Mouse (Mus musculus): ENCODE measurements around the gene Adgre5. TPM values are rescaled to one million over a fixed set of nuclear protein-coding genes. Genes with fewer than 3 reads are reported as not detected.

Gene Adgre5
- total and polyA plus RNA-seq, 3 experiments, result 44.6 to 73.9 (median 46.4) TPM

DNA sequence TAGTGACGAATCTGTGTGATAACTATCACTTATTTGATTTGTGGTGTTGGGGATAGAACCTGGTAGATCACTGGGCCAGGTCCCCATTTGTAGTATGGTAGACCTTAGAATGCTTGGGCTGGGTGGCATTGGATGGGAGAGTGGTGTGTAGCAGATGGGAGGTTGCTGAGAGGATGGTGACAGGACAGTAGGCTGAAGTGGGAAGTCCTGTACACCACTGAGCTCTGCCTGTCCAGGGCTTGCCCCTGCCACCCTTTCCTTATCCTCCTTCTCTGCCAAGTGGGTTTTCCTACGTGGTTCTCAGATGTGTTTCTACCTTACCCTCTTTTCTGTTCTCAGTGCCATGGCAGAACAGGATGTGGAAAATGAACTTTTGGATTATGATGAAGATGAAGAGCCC lies 22.1 kb downstream of the Adgre5 start:
- intact Hi-C loops (cut with DNase I), result no loop called here
- no peak overlapping the region for H3K27ac ChIP-seq
- WGBS, result 74% methylated on average over 2 of the region's 2 CpGs
- H3K27me3 ChIP-seq (ENCODE audit: control insufficient read depth, insufficient read depth, low read length), result no peaks in the 10 kb centered on the region
- H3K36me3 ChIP-seq (ENCODE audit: control insufficient read depth, insufficient read depth, low read length), result peaks cover 4% of the 10 kb centered on the region
- peaks cover 12% of the 10 kb centered on the region for H3K4me1 ChIP-seq (ENCODE audit: control insufficient read depth, insufficient read depth, low read length)
- no peak overlapping the region for H3K9ac ChIP-seq (ENCODE audit: low read depth, low read length)
- H3K4me3 ChIP-seq, result no peak overlapping the region
- TF ChIP-seq CTCF (IDR thresholded peaks at IDR 0.05) (no peak), POLR2A (IDR thresholded peaks at IDR 0.05; ENCODE audit: insufficient read depth, low read depth, low read length) (no peak), EP300 (IDR thresholded peaks at IDR 0.05; ENCODE audit: insufficient read depth, low read depth, low read length) (no peak)
- DNase-seq, result no peak
- H3K79me2 ChIP-seq (replicated peaks; ENCODE audit: control insufficient read depth, insufficient read depth, low read length), result peaks cover 5% of the 10 kb centered on the region; the same call in 1 of the 2 replicates

GRCm38 (mm10) chr8:83716563-83716962 lies 24.6 kb downstream of the Adgre5 start:
- intact Hi-C loops (cut with DNase I), result no loop called here
- no peaks in the 10 kb centered on the region for H3K27me3 ChIP-seq (ENCODE audit: control insufficient read depth, insufficient read depth, low read length)
- TF ChIP-seq EP300 (IDR thresholded peaks at IDR 0.05; ENCODE audit: insufficient read depth, low read depth, low read length) (no peak), CTCF (IDR thresholded peaks at IDR 0.05) (no peak), POLR2A (IDR thresholded peaks at IDR 0.05; ENCODE audit: insufficient read depth, low read depth, low read length) (no peak)
- H3K36me3 ChIP-seq (ENCODE audit: control insufficient read depth, insufficient read depth, low read length), result no peaks in the 10 kb centered on the region; the same call in 1 of the 2 replicates
- H3K79me2 ChIP-seq (replicated peaks; ENCODE audit: control insufficient read depth, insufficient read depth, low read length), result peaks cover 5% of the 10 kb centered on the region; the same call in 1 of the 2 replicates
- no peak overlapping the region for H3K27ac ChIP-seq
- peaks cover 5% of the 10 kb centered on the region for H3K4me1 ChIP-seq (ENCODE audit: control insufficient read depth, insufficient read depth, low read length)
- no peak overlapping the region for H3K4me3 ChIP-seq
- 49% methylated on average over 2 of the region's 2 CpGs for WGBS
- no peak overlapping the region for H3K9ac ChIP-seq (ENCODE audit: low read depth, low read length)
- no peak for DNase-seq

- Histone ChIP-seq H3K27me3 (ENCODE audit: control insufficient read depth, insufficient read depth, low read length) (no peaks in the 10 kb centered on the region), H3K27ac (peak overlapping the region; percentile 90), H3K9ac (ENCODE audit: low read depth, low read length) (peak overlapping the region; percentile 85), H3K4me1 (ENCODE audit: control insufficient read depth, insufficient read depth, low read length) (peaks cover 3% of the 10 kb centered on the region; the same call in 1 of the 2 replicates), H3K79me2 (replicated peaks; ENCODE audit: control insufficient read depth, insufficient read depth, low read length) (peaks cover 5% of the 10 kb centered on the region; the same call in 1 of the 2 replicates), H3K36me3 (ENCODE audit: control insufficient read depth, insufficient read depth, low read length) (no peaks in the 10 kb centered on the region; the same call in 1 of the 2 replicates), H3K4me3 (peak overlapping the region; percentile 86)
- WGBS, result under 1% methylated on average over 17 of the region's 17 CpGs
- intact Hi-C loops (cut with DNase I), result no loop called here
- no peak for DNase-seq
- no peak for TF ChIP-seq CTCF (IDR thresholded peaks at IDR 0.05)
- TF ChIP-seq EP300 (IDR thresholded peaks at IDR 0.05; ENCODE audit: insufficient read depth, low read depth, low read length), result no peak
- TF ChIP-seq POLR2A (IDR thresholded peaks at IDR 0.05; ENCODE audit: insufficient read depth, low read depth, low read length), result no peak
Observed at GRCm38 (mm10) chr8:83715771-83716170, 25.4 kb downstream of the Adgre5 start.

GRCm38 (mm10) chr8:83715031-83715690 lies 26.0 kb downstream of the Adgre5 start, which contains the start of gene Ddx39:
Gene Ddx39 (plus strand): TSS chr8:83715177.
- Histone ChIP-seq H3K36me3 (ENCODE audit: control insufficient read depth, insufficient read depth, low read length) (no peaks in the 10 kb centered on the region), H3K27ac (peak within 1 kb of the TSS; percentile 90), H3K9ac (ENCODE audit: low read depth, low read length) (peak within 1 kb of the TSS; percentile 85), H3K4me3 (peak within 1 kb of the TSS; percentile 86), H3K27me3 (ENCODE audit: control insufficient read depth, insufficient read depth, low read length) (no peaks in the 10 kb centered on the region), H3K4me1 (ENCODE audit: control insufficient read depth, insufficient read depth, low read length) (peaks cover 3% of the 10 kb centered on the region; the same call in 1 of the 2 replicates), H3K79me2 (replicated peaks; ENCODE audit: control insufficient read depth, insufficient read depth, low read length) (peaks cover 5% of the 10 kb centered on the region; the same call in 1 of the 2 replicates)
- TF ChIP-seq CTCF (IDR thresholded peaks at IDR 0.05) (no peak), EP300 (IDR thresholded peaks at IDR 0.05; ENCODE audit: insufficient read depth, low read depth, low read length) (peak; percentile 69; the same call in 1 of the 2 replicates), POLR2A (IDR thresholded peaks at IDR 0.05; ENCODE audit: insufficient read depth, low read depth, low read length) (peak; percentile 80)
- peak; percentile 94 to 98 for DNase-seq
- intact Hi-C loops (cut with DNase I), result no loop called here
- WGBS, result under 1% methylated on average over 63 of the region's 63 CpGs

DNA sequence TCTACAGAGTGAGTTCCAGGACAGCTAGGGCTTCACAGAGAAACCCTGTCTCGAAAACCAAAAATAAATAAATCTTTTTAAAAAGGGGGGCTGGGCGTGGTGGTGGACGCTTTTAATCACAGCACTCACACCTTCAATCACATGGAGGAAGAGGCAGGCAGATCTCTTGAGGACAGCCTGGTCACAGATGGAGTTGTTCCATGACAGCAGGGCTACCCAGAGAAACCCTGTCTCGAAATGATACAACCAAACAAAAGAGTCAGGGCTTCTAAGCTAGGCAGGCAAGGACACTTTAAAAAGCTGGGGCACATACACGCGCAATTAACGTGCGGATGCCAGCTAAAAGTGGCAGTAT lies 26.5 kb downstream of the Adgre5 start:
- no peaks in the 10 kb centered on the region for H3K36me3 ChIP-seq (ENCODE audit: control insufficient read depth, insufficient read depth, low read length)
- no peak overlapping the region for H3K9ac ChIP-seq (ENCODE audit: low read depth, low read length)
- WGBS, result 16% methylated on average over 8 of the region's 8 CpGs
- H3K79me2 ChIP-seq (replicated peaks; ENCODE audit: control insufficient read depth, insufficient read depth, low read length), result peaks cover 5% of the 10 kb centered on the region; the same call in 1 of the 2 replicates
- TF ChIP-seq EP300 (IDR thresholded peaks at IDR 0.05; ENCODE audit: insufficient read depth, low read depth, low read length) (no peak), CTCF (IDR thresholded peaks at IDR 0.05) (no peak), POLR2A (IDR thresholded peaks at IDR 0.05; ENCODE audit: insufficient read depth, low read depth, low read length) (no peak)
- DNase-seq, result no peak
- peak overlapping the region; percentile 77 for H3K27ac ChIP-seq
- peak overlapping the region; percentile 86; the same call in 1 of the 2 replicates for H3K4me3 ChIP-seq
- no peaks in the 10 kb centered on the region for H3K27me3 ChIP-seq (ENCODE audit: control insufficient read depth, insufficient read depth, low read length)
- intact Hi-C loops (cut with DNase I), result loop anchor here (1.0 kb wide), 1 partner anchor 15 kb away; the partner anchor contains the start of gene Pkn1
- H3K4me1 ChIP-seq (ENCODE audit: control insufficient read depth, insufficient read depth, low read length), result peaks cover 3% of the 10 kb centered on the region; the same call in 1 of the 2 replicates

DNA sequence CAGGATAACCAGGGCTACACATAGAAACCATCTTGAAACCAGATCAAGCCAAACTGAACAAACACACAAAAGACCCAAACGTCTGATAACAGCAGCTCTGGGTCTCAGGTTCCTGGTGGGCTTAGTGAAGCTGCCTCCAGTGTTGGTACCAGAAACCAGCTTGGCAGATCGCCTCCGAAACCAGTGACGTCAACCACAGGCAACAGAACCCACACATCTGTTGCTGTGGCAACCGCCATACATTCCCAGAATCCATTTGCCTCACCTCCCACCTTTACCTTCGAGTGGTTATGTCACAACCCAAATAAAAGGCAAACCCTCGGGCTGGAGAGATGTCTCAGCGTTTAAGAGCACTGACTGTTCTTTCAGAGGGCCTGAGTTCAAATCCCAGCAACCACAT lies 33.6 kb downstream of the Adgre5 start:
- no peaks in the 10 kb centered on the region for H3K79me2 ChIP-seq (replicated peaks; ENCODE audit: control insufficient read depth, insufficient read depth, low read length)
- H3K9ac ChIP-seq (ENCODE audit: low read depth, low read length), result no peak overlapping the region
- TF ChIP-seq EP300 (IDR thresholded peaks at IDR 0.05; ENCODE audit: insufficient read depth, low read depth, low read length) (no peak), CTCF (IDR thresholded peaks at IDR 0.05) (no peak), POLR2A (IDR thresholded peaks at IDR 0.05; ENCODE audit: insufficient read depth, low read depth, low read length) (no peak)
- DNase-seq, result no peak
- H3K27ac ChIP-seq, result no peak overlapping the region
- no peaks in the 10 kb centered on the region for H3K27me3 ChIP-seq (ENCODE audit: control insufficient read depth, insufficient read depth, low read length)
- H3K4me1 ChIP-seq (ENCODE audit: control insufficient read depth, insufficient read depth, low read length), result no peaks in the 10 kb centered on the region
- no peaks in the 10 kb centered on the region for H3K36me3 ChIP-seq (ENCODE audit: control insufficient read depth, insufficient read depth, low read length)
- H3K4me3 ChIP-seq, result no peak overlapping the region
- intact Hi-C loops (cut with DNase I), result no loop called here
- 70% methylated on average over 8 of the region's 8 CpGs for WGBS
